Mouse (Mus musculus) forebrain, embryonic 11.5 days (tissue): Measurements from ENCODE around the gene Fpgt. TPM values are rescaled to one million over a fixed set of nuclear protein-coding genes. Genes with fewer than 3 reads are reported as not detected.

Experiments used
- polyA plus RNA-seq: library from polyadenylated mRNA; unstranded; fragments of >200 nt; fragmentation: Nextera tagmentation; extraction: Ambion mirVana; gene quantifications from 2 replicates; pipeline ENCODE4 v1.2.1, GENCODE M21; 2014

The Fpgt gene
- polyA plus RNA-seq, 1 experiment from 2014 or later, result 20.5 TPM

Other genes starting within 250 kb of the Fpgt start
- not detected in 2 replicates for gene Tnni3k, start 38.0 kb downstream of the Fpgt start, polyA plus RNA-seq
- gene Lrriq3, start within 50 bp of the Fpgt start, polyA plus RNA-seq, result 0.47 and 1.5 TPM in 2 replicates